Mouse (Mus musculus) hindbrain, embryonic 14.5 days (tissue): ENCODE results near the gene Ltbp4. TPM values are rescaled to one million over a fixed set of nuclear protein-coding genes. Genes with fewer than 3 reads are reported as not detected.

Experiments
- ATAC-seq: fragments of 200-750 bp; cut with Nextera tagmentation; 2 replicates; pipeline ENCODE4 v1.8.0; 2017; ENCODE audit warnings: moderate number of reproducible peaks, mild to moderate bottlenecking, moderate TSS enrichment, moderate library complexity; ENCODE audit not compliant: low FRiP score
- DNase-seq: peaks from one replicate; pipeline ENCODE4 v3.0.0-alpha.2; 2015; ENCODE audit warnings: low spot score
- H3K27ac ChIP-seq: fragments of 300-500 bp; sonication (generic); 2 replicates; pipeline ENCODE4 v1.5.1; 2014; ENCODE audit warnings: mild to moderate bottlenecking, moderate library complexity
- H3K27me3 ChIP-seq: fragments of 300-500 bp; sonication (generic); 2 replicates; pipeline ENCODE4 v1.6.1; 2014; ENCODE audit warnings: mild to moderate bottlenecking, low read length, mixed read lengths; ENCODE audit not compliant: control insufficient read depth, insufficient read depth
- H3K36me3 ChIP-seq: fragments of 300-500 bp; sonication (generic); replicated peaks from 2 replicates; pipeline ENCODE4 v1.6.1; 2014; ENCODE audit not compliant: control insufficient read depth, insufficient read depth
- H3K4me1 ChIP-seq: fragments of 300-500 bp; sonication (generic); replicated peaks from 2 replicates; pipeline ENCODE4 v1.6.1; 2014; ENCODE audit warnings: antibody characterized with exemption, low read length, mixed read lengths; ENCODE audit not compliant: control insufficient read depth, insufficient read depth
- H3K4me2 ChIP-seq: fragments of 300-500 bp; sonication (generic); replicated peaks from 2 replicates; pipeline ENCODE4 v1.6.1; 2014; ENCODE audit warnings: mild to moderate bottlenecking, moderate library complexity
- H3K4me3 ChIP-seq: fragments of 300-500 bp; sonication (generic); replicated peaks from 2 replicates; pipeline ENCODE4 v1.5.1; 2014; ENCODE audit warnings: mild to moderate bottlenecking, low read length
- H3K9ac ChIP-seq: fragments of 300-500 bp; sonication (generic); 2 replicates; pipeline ENCODE4 v1.6.1; 2014
- H3K9me3 ChIP-seq: fragments of 300-500 bp; sonication (generic); 2 replicates; pipeline ENCODE4 v1.6.1; 2016; ENCODE audit warnings: low read length; ENCODE audit not compliant: control insufficient read depth
- WGBS: fragments of 180-500 bp; shearing (Covaris S2); extraction: QIAGEN DNeasy Blood & Tissue Kit; methylation state at CpG from one replicate; pipeline ENCODE4 v1.1.7; 2014; 5-methylcytosine and 5-hydroxymethylcytosine counted together
- polyA plus RNA-seq: library from polyadenylated mRNA; unstranded; fragments of >200 nt; fragmentation: Nextera tagmentation; extraction: Ambion mirVana; gene quantifications from 2 replicates; pipeline ENCODE4 v1.2.1, GENCODE M21; 2014

Gene Ltbp4
- polyA plus RNA-seq, 1 experiment from 2014 or later, result 10.4 TPM

GRCm38 (mm10) chr7:27331854-27332253 lies 5.6 kb downstream of the Ltbp4 start:
- H3K4me1 ChIP-seq, result peaks cover 15% of the 10 kb centered on the region
- peak overlapping the region; percentile 84 for H3K4me2 ChIP-seq
- DNase-seq, result no peak
- H3K9me3 ChIP-seq, result no peaks in the 10 kb centered on the region
- no peak overlapping the region for H3K9ac ChIP-seq
- no peak overlapping the region for H3K27ac ChIP-seq
- no peak for ATAC-seq
- no peak overlapping the region; the same call in 1 of the 2 replicates for H3K4me3 ChIP-seq
- H3K27me3 ChIP-seq, result peaks cover 97% of the 10 kb centered on the region
- H3K36me3 ChIP-seq, result no peaks in the 10 kb centered on the region
- 7% methylated on average over 8 of the region's 8 CpGs for WGBS

DNA sequence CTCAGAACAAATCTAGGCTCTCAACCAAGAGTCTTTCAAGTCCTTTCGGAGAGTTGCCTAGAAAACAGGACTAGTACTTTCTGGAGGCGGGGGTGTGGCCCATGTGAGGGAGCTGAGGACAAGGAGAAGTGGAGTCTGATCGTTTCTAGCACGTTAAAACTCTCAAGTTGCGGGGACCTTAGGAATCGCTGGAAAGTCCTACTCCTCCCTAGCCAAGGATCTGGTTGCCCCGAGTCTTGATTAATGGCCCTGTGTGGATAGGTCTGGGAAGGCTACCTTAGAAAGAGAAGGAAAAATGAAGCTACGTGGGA lies 6.0 kb downstream of the Ltbp4 start:
- Histone ChIP-seq H3K27me3 (peaks cover 97% of the 10 kb centered on the region), H3K4me2 (0 out of 2 replicates have a peak overlapping the region, but pooled peaks have one; percentile 53)

GRCm38 (mm10) chr7:27330709-27331540 lies 6.6 kb downstream of the Ltbp4 start:
- no peaks in the 10 kb centered on the region for H3K36me3 ChIP-seq
- 0 out of 2 replicates have a peak overlapping the region, but pooled peaks have one; percentile 17 for H3K9ac ChIP-seq
- H3K4me2 ChIP-seq, result peak overlapping the region; percentile 53
- peaks cover 97% of the 10 kb centered on the region for H3K27me3 ChIP-seq
- peak; percentile 42 for DNase-seq
- no peak overlapping the region for H3K27ac ChIP-seq
- ATAC-seq, result no peak
- H3K4me1 ChIP-seq, result peaks cover 15% of the 10 kb centered on the region
- no peaks in the 10 kb centered on the region for H3K9me3 ChIP-seq
- WGBS, result under 1% methylated on average over 39 of the region's 39 CpGs
- H3K4me3 ChIP-seq, result peak overlapping the region; percentile 30

More for the DNA sequence above, 6.0 kb downstream of the Ltbp4 start:
- no peak overlapping the region for H3K27ac ChIP-seq
- ATAC-seq (no peak), DNase-seq (no peak)
- peak overlapping the region; percentile 30; the same call in 1 of the 2 replicates for H3K4me3 ChIP-seq
- H3K4me1 ChIP-seq, result peaks cover 15% of the 10 kb centered on the region
- no peak overlapping the region for H3K9ac ChIP-seq
- no peaks in the 10 kb centered on the region for H3K36me3 ChIP-seq
- no peaks in the 10 kb centered on the region for H3K9me3 ChIP-seq
- 3% methylated on average over 8 of the region's 8 CpGs for WGBS

- H3K36me3 ChIP-seq, result no peaks in the 10 kb centered on the region
- no peak for ATAC-seq
- DNase-seq, result no peak
- H3K4me3 ChIP-seq, result 0 out of 2 replicates have a peak overlapping the region, but pooled peaks have one; percentile 30
- 26% methylated on average over 17 of the region's 17 CpGs for WGBS
- peaks cover 98% of the 10 kb centered on the region for H3K27me3 ChIP-seq
- no peaks in the 10 kb centered on the region for H3K9me3 ChIP-seq
- H3K4me1 ChIP-seq, result peaks cover 15% of the 10 kb centered on the region
- no peak overlapping the region for H3K4me2 ChIP-seq
- no peak overlapping the region for H3K27ac ChIP-seq
- H3K9ac ChIP-seq, result no peak overlapping the region
Observed at GRCm38 (mm10) chr7:27329981-27330380, 7.5 kb downstream of the Ltbp4 start.

- Histone ChIP-seq H3K9ac (no peak overlapping the region; the same call in 1 of the 2 replicates), H3K27me3 (peaks cover 98% of the 10 kb centered on the region), H3K4me1 (peaks cover 15% of the 10 kb centered on the region), H3K4me3 (peak overlapping the region; percentile 5), H3K36me3 (no peaks in the 10 kb centered on the region), H3K9me3 (no peaks in the 10 kb centered on the region), H3K27ac (no peak overlapping the region), H3K4me2 (peak overlapping the region; percentile 32)
- DNase-seq (peak; percentile 78), ATAC-seq (peak; percentile 9; the same call in 1 of the 2 replicates)
- 4% methylated on average over 45 of the region's 45 CpGs for WGBS
Observed at GRCm38 (mm10) chr7:27329326-27329947, 8.1 kb downstream of the Ltbp4 start.

GRCm38 (mm10) chr7:27328648-27329047 lies 8.8 kb downstream of the Ltbp4 start:
- Histone ChIP-seq H3K27me3 (peaks cover 98% of the 10 kb centered on the region), H3K27ac (no peak overlapping the region), H3K4me2 (no peak overlapping the region), H3K4me1 (peaks cover 9% of the 10 kb centered on the region), H3K36me3 (no peaks in the 10 kb centered on the region), H3K4me3 (no peak overlapping the region), H3K9ac (no peak overlapping the region), H3K9me3 (no peaks in the 10 kb centered on the region)
- ATAC-seq (no peak), DNase-seq (no peak)
- WGBS, result 41% methylated on average over 16 of the region's 16 CpGs

GRCm38 (mm10) chr7:27328161-27328560 lies 9.3 kb downstream of the Ltbp4 start:
- Histone ChIP-seq H3K9me3 (no peaks in the 10 kb centered on the region), H3K4me2 (no peak overlapping the region), H3K27me3 (peaks cover 95% of the 10 kb centered on the region), H3K4me3 (no peak overlapping the region), H3K4me1 (0 out of 2 replicates have a peak, but pooled peaks cover 7% of the 10 kb centered on the region), H3K9ac (no peak overlapping the region), H3K36me3 (no peaks in the 10 kb centered on the region), H3K27ac (no peak overlapping the region)
- ATAC-seq (no peak), DNase-seq (no peak)
- WGBS, result 88% methylated on average over 11 of the region's 11 CpGs

- H3K4me3 ChIP-seq, result no peak overlapping the region
- DNase-seq (no peak), ATAC-seq (no peak)
- WGBS, result 88% methylated on average over 8 of the region's 8 CpGs
- H3K9ac ChIP-seq, result no peak overlapping the region
- H3K36me3 ChIP-seq, result no peaks in the 10 kb centered on the region
- H3K4me2 ChIP-seq, result no peak overlapping the region
- 0 out of 2 replicates have a peak, but pooled peaks cover 7% of the 10 kb centered on the region for H3K4me1 ChIP-seq
- no peaks in the 10 kb centered on the region for H3K9me3 ChIP-seq
- H3K27me3 ChIP-seq, result peaks cover 95% of the 10 kb centered on the region
- no peak overlapping the region for H3K27ac ChIP-seq
Observed at GRCm38 (mm10) chr7:27327500-27327899, 10.0 kb downstream of the Ltbp4 start.

GRCm38 (mm10) chr7:27326101-27326880 lies 11.2 kb downstream of the Ltbp4 start:
- 33% methylated on average over 34 of the region's 34 CpGs for WGBS
- Histone ChIP-seq H3K9ac (0 out of 2 replicates have a peak overlapping the region, but pooled peaks have one; percentile 44), H3K9me3 (no peaks in the 10 kb centered on the region), H3K4me1 (0 out of 2 replicates have a peak, but pooled peaks cover 7% of the 10 kb centered on the region), H3K4me2 (peak overlapping the region; percentile 44), H3K27me3 (peaks cover 83% of the 10 kb centered on the region), H3K36me3 (no peaks in the 10 kb centered on the region), H3K4me3 (peak overlapping the region; percentile 17; the same call in 1 of the 2 replicates), H3K27ac (no peak overlapping the region)
- DNase-seq (no peak), ATAC-seq (no peak)
